Mouse (Mus musculus) left cerebral cortex, adult 8-10 months (tissue): ENCODE results near the gene Msh2. TPM values are rescaled to one million over a fixed set of nuclear protein-coding genes. Genes with fewer than 3 reads are reported as not detected.
A peak's percentile ranks its signal among the peaks of the same experiment; 100 is the strongest.
"Not testable (repeated sequence)": the region's sequence is repeated elsewhere in the genome, so short reads cannot be mapped to it uniquely, and the experiment has no call there.

Source experiments
- DNase-seq, 2 experiments: peaks; one replicate each; pipeline ENCODE4 v3.0.0; 2022; ENCODE audit warnings: low spot score in 2 of 2
- total RNA-seq, 4 experiments: library from RNA; stranded (reverse); gene quantifications; 2 replicates each; pipeline ENCODE4 v1.2.4; 2022

Gene Msh2
- 10 to 100 TPM; 32.0 to 39.4 (median 35.4) TPM for total RNA-seq

DNA sequence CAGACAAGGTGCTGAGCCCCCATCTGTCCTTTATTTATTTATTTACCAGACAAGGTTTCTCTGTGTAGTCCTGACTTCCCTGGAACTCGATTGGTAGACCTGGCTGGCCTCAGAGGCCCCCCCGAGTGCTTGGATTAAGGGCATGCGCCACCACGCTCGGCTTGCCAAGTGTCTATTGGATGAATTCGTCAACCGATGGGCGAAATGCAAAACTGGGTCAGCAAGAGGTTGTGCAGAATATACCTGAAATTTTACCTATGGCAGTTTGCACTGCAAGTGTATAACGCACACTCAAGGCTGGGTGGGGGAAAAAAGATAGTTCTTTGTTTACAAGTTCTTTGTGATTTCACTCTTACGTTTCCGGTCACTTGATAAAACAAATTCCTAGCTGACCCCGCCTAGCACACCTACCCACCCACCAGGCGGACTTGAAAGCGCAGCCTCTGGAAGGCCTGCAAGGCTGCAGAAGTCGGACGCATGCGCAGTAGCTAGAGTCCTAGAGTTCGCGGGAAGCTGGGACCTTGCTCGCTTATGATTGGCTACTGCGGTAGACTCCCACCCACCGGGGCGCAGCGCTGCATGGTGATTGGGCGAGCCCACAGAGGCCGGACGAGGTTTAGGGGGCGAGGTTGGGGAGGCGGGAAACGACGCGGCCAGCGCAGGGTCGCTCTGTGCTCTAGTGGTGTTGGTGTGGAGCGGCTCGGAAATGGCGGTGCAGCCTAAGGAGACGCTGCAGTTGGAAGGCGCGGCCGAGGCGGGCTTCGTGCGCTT lies at the start of gene Msh2:
TSS of gene Msh2 (plus strand) at position 441 of the 771 bp plus-strand sequence.
- peak; percentile 95 to 97 for DNase-seq

DNA sequence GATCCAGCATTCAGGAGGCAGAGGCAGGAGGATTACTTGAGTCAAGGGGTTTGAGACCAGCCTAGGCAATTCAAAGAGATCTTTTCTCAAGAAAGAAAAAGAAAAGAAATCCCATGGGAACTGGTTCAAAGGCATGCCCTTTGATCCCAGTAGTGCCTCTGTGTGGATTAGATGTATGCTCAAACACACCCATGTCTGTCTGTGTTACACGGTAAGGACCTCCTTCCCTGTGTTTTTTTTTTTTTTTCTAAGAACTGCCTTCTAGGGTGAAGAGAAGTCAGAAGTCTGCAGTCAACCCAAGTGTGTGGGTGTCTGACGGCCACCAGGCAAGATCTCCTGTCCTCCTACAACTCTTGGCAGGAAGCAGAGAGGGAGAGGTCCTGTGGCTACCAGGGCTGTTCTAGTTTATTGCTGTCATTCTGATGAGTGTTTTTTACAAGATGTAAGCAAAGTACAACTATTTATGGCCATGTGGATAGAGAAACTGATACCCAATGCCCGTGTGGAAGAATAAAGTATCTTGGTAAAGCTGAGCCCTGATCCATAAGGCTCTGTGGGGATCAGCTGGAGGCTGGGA lies 46.5 kb upstream of the Msh2 start:
- DNase-seq, result no peak

DNA sequence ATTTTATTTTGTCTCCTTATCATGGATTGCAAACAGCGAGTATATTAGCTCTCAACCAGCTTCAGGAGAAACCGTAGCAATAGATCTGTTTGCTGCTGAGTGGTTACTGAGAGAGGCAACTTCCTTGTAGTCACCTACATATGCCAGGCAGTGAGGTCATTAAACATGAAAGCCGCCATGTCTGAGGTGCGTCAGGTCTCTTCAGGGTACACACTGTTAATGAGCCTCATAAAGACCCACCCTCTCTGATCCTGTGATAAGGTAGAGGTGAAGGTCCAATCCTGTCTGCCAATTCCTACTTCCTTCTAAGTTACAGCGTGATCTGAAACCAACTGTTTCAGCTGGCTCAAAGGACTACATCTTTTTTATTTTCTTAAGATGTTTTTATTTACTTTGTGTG lies 44.0 kb upstream of the Msh2 start:
- no peak for DNase-seq

DNA sequence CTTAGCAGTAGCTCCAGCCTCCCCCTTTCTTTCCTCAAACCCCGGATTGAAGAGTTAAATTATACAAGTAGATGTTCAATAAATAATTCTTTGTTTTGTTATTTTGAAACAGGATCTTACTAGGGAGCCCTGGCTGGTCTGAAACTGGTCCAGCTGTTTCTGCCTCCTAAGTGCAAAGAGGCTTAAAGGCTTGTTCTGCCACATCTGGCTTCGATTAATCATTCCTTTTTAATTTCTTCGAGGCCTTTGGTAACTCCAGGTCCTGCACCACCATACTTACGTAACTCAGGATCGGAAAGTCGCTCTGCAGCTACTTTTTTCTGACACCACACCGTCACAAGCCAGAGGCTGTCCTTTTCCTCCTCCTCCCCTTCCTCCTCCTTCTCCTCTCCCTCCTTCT lies 43.4 kb upstream of the Msh2 start:
- DNase-seq, result no peak

DNA sequence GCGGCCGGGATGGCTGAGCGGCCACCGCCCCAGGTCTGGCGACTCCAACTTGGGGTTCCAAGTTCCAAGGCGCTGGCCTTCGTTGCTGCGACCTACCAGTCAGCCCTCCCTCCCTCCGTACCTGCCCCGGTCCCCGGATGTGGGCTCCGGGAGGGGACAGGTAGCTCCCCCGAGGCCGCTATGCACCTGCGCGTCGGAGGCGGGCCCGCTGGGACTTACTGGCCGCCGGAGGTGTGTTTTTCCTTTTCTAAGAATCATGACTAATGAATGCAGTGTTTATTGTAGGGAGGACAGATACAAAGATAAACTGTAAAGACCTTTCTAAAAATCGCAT lies 35.1 kb upstream of the Msh2 start:
- DNase-seq, result no peak

DNA sequence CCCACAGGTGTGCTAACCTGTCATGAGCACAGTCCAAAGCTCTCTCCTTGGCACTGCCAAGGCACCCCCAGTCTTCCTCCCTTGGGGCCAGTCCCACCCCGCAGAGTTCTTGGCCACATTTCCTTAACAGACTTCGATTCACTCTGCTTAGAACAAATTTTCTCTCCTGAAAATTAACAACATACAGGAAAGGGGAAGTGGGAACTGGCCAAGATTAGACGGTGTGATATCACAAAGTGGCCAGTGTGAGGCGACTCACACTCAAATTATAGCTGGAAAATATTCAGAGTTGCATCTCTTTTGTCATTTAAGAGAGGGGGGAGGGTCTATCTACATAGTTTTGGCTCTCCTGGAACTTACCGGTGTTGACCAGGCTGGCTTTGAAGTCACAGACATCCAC lies 32.9 kb upstream of the Msh2 start:
- DNase-seq, result no peak

DNA sequence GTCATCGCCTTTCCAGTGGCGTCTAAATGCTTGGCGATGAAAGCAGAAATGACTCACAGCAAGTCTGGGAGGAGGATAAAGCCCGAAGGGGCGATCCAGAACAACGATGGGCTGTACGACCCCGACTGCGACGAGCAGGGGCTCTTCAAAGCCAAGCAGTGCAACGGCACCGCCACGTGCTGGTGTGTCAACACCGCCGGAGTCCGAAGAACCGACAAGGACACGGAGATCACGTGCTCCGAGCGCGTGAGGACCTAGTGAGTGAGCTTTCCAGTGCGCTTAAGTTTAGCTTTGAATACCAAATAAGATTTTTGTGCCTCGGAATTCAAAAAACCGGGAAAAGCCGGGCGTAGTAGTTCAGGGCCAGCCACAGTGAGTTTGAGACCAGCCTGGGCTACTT lies 31.9 kb upstream of the Msh2 start:
- DNase-seq, result no peak

DNA sequence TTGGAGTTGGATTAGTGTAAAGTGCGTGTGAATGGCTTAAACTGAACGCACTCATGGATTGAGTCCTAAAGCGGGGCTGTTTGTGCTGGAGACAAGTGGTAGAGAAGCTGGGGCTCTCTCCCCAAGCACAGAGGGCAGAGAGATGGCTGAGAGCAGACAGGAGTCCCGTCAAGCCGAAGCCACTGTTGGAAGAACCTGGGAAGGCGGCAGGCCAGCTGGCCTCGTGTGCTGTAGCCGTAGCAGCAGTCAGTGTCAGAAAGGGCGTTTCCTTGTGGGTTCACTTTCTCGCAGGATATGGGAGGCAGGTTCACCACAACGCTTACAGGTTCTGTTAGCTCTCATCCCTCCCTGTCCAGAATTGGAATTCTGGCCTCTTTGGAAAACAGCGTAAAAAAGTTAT lies 31.1 kb upstream of the Msh2 start:
- no peak for DNase-seq

DNA sequence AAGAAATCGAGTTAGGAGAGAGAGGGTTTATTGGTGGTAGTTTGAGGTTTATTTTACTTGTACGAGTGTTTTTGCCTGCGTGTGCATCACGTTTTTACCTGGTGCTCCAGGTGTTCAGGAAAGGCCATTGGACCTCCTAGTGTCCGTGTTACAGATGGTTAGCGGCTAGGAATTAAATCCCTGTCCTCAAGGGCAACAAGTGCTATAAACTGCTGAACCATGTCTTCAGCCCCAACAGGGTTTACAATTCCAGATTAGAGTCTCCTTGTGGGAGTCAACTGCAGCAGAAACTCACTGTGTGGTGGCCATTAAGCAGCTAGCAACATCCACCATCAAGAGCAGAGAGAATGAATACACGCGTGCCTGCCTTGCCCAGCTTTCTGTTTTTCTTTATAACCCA lies 29.4 kb upstream of the Msh2 start:
- DNase-seq, result no peak

DNA sequence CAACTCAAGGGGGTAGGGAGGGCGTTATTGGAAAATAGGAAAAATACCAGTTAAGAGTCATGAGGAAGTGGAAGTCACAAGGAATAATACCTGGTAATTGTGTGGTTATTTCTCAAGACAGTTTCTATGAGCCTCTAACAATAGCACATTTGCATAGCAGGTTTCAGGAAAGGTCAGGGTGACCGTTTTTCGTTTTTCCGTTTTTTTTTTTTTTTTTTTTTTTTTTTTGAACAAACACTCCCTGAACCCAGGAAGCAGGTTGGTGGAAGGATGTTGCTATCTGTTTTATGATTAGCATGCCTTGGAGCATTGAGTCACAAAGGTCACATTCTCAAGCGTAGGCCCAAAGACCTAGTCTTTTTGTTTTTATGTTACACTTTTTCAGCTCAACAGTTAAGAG lies 16.5 kb upstream of the Msh2 start:
- not testable (repeated sequence) for DNase-seq

DNA sequence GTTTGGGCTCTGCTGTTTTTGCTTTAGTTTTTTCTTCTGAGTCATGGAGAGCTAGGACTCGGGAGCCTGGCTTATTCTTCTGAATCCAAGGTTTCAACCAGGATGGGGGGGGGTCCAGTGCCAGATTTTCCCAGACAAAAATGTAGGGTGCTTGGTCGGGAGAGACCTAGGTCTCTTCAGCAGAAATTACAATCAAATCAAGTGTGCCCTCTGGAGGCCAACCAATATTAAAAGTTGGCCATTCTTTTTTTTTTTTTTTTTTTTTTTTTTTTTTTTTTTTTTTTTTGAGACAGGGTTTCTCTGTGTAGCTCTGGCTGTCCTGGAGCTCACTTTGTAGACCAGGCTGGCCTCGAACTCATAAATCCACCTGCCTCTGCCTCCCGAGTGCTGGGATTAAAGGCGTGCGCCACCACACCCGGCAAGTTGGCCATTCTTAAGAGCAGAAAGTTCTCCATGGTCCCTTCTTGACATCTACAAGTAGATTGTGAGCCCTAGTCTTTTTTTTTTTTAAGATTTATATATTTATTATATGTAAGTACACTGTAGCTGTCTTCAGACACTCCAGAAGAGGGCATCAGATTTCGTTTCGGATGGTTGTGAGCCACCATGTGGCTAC lies 10.1 kb upstream of the Msh2 start:
- not testable (repeated sequence) for DNase-seq

DNA sequence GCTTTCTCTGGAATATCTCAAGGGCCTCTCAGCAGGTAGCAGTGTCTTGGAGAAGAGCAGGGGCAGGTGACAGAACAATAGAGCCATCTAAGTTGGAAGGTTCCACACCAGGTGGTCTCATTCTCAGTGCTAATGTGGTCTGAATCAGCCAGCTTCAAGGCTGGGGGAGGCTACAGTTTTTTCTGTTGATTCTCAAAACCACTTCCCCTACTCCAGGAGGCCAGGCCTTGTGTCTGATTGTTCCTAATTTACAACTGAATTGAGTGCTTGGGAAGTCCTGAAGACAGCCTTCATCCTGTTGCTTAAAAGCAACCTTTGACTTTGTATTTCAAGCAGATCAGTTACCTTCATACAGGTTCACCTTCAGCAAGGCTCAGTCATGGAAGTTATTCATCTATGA lies 7.9 kb upstream of the Msh2 start:
- DNase-seq, result no peak

DNA sequence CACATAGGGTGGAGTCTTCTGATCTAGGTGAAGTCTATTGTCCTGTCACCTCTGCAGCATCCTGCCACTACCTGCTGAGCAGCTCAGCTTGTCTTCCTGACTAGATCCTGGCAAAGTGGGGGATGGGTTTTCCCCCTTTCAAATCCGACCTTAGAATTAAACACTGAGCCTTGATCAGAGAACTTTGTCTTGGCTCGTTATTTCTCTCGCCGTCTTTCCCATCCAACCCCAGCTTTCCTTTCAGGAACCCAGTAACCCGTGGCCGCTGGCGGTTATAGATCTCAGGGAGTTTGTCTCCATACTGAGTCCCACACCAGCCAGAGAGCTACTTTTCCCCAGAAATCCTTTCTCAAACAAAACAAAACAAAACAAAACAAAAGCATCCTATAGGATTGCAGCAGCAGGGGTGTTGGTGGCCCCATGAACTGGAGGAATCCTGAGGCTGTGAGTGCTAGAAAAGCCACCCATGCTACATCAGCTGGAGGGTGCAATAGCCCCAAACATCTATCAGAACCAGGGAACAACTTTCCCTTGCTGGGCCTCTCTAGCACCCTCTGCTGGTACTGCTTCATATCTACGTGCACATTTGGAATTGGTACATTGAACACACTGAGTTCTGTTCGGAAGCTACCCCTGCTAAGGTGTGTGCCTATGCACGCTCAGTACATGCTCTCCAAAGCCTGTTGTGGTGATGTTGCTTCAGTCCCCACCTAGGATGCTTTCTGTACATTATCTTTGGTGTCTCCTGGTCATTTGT lies 6.9 kb upstream of the Msh2 start:
- DNase-seq, result peak in 1 of 2 experiments; percentile 12

DNA sequence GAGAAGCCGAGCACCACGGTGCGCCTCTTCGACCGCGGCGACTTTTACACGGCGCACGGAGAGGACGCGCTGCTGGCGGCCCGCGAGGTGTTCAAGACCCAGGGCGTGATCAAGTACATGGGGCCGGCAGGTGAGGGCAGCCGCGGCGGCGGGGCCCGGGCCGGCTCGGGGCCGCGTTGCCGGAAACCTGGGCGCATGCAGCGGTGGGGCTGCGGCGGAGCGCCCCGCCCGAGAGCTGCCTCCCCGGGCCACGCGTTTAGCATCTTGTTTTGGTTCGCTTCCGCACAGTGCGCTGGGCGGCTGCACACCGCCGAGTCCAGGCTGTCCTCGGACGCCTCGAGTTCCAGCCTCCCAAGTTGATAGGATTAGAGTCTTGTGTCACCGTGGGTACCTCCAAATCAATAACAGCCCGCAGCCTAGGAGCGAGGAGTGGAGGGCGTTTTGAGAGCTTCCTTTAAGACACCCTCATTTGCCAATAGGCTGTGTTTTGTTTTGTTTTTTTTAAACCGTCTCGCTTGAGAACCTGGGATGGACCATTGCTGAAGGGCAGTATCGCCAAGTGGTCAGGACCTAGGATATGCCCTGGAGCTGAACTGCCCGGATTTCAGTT lies 652 bp downstream of the Msh2 start:
- DNase-seq, result no peak

DNA sequence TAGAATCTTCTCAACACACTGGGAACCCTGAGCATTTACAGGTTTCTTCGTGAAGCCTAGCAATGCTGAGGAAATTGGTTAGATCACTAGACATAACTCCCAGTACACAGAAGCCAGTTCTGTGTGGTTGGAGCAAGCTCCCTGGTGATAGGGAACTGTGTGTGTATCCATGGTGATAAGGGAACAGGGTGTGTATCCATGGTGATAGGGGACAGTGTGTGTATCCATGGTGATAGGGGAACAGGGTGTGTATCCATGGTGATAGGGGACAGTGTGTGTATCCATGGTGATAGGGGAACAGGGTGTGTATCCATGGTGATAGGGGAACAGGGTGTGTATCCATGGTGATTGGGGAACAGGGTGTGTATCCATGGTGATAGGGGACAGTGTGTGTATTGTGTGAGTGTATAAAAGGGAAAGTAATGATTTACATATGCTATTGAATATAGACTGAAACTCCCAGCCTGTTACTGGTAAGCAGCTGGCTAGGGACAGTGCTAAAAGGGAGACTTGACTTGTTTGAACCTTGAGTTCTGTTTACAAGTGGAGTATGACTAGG lies 4.9 kb downstream of the Msh2 start:
- not testable (repeated sequence) for DNase-seq

DNA sequence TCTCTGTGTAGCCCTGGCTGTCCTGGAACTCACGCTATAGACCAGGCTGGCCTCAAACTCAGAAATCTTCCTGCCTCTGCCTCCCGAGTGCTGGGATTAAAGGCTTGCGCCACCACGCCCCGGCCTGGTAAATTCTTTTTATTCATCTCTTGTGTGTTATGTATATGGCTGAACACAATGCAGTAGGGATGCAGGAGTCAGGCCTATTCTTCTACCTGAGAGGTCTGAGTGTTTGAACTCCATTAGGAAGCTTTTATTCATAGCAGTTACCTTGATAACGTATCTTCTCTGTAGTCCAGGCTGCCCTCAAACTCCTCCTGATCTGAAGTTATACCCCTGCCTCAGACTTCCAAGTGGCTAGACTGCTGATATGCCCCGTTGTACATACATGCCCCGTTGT lies 5.5 kb downstream of the Msh2 start:
- DNase-seq, result no peak

DNA sequence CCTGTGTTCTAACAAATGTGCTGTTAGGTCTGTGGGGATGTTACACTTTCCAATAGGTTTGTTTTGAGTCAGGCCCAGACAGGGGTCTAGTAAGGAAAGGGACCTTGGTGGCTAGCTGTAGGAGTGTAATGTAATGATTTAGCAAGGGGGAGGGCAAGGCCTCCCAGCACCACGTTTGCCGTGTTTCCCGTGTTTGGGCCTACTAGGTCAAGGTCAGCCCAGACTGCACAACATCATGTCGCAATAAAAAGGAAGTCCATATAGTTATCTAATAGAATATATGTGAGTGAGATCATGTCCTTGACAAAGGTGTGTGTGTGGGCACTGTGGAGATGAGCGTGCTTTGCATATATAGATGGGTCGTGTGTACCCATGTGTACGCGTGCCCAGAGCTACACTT lies 17.1 kb downstream of the Msh2 start:
- DNase-seq, result no peak

DNA sequence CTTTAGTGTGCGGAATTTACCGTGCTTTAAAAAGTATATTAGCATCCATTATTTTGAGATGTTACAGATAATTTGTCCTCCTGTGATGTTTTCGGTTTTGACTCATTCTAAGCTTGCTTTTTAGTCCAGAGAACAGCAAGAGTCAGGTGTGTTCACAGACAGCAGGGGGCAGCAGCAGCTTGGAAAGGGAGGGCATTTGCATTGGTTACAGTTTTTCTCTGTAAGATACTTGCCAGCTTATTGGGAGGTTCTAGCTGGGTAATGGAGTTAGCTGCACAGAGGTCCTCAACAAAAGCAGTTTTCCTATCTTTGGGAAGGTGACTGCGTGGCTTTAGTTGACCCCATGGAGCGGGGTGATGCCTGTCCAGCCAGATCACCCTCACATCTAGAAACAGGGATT lies 19.8 kb downstream of the Msh2 start:
- peak in 1 of 2 experiments; percentile 40 for DNase-seq

DNA sequence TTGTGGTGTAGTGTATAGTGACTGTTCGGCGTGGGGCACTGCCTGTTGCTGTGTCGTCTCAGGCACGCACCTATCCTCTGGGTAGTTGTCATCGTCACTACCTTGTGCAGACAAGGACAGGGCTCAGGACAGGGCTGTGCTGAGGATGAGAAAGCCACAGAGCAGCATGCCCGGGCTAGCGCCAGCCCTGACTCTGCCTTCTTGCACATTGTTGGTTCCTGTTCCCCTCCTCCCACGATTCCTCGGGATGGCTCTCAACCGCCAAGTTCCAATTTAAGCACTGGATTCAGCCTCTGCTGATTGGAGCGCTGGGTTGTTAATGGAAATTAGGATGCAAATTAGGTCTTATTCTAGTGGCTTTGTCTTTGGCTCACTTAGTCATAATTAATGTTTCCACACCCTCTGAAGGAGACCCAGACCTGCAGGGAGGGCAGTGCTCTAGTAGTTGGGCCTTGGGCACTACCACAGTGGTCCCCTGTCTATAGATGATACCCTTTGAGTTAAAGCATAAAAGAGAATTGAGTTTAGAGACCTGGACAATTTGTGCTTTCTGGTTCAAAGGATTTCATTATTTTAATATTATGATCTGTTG lies 23.8 kb downstream of the Msh2 start:
- no peak for DNase-seq

DNA sequence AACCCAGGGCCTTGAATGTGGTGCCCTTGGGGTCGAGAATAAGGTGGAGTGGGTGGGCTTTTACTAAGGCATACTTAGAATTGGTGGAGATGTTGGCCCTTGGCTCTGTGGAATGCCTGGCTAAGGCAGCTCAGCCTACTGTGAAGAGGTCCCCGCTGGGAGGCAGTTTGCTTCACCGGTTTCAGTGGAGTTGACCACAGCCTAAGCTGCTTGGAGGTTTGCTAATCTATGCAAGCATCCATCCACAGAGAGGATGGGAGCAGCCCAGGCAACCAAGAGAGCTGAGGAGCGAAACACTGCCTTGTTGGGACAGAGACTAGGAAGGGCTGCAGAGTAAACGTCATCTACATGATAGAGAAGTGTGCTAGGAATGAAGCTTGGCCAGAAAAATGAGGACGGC lies 24.7 kb downstream of the Msh2 start:
- DNase-seq, result no peak
